Mouse (Mus musculus): ENCODE results near the gene Agbl4.

Agbl4 gene

GRCm38 (mm10) chr4:110397618-110398045 is at the start of gene Agbl4:
TSS of gene Agbl4 (plus strand) at chr4:110397661.
- peak; percentile 68 for DNase-seq

GRCm38 (mm10) chr4:110350856-110351177 is 46.6 kb upstream of the Agbl4 start:
- DNase-seq = no peak

- peak; percentile 57 for DNase-seq
These were observed 46.1 kb upstream of the Agbl4 start, which contains the start of gene Elavl4 for GRCm38 (mm10) chr4:110351178-110352000. TSS of gene Elavl4 (minus strand) at chr4:110351909.

DNA sequence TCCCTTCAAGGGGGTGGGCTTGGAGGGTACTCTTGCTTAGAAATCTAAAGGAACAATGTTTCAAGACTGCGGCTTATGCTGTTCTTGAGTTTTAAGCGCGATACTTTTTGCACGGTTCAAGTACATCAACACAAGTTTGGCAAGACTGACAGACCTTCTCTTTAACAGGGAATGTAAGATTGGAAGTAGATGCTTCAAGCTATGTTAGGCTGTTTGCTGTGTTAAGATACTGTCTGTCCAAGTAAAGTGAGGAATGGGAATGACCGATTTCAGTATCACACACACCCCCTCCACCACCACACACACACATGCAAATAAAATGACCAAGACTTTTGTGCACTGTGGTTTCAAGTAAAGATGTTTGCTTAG is 45.5 kb upstream of the Agbl4 start:
- DNase-seq = no peak

DNA sequence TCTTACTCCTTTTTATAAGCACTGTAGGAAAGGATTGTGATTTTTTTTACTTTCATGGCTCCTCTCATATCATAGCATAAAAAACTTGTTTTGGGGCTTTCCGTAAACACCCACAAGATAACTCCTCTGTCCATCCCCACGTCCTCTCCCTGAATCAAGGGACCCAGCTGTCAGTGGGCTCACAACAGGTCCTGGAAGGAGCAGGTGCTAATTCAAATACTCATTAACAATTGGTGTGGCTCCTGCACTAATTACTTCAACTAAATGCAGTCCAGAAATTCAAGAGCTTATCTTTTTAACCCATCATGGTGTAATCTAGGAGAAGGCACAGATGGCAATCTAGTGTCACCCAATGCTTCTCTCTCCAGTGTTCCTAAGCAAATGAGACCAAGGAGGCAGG is 36.9 kb upstream of the Agbl4 start:
- DNase-seq = no peak

- DNase-seq = no peak
These were observed 1.2 kb upstream of the Agbl4 start for GRCm38 (mm10) chr4:110396221-110396620.

- DNase-seq = no peak
These were observed 22.8 kb downstream of the Agbl4 start for GRCm38 (mm10) chr4:110420306-110420705.

- DNase-seq = no peak
These were observed 30.2 kb downstream of the Agbl4 start for GRCm38 (mm10) chr4:110427653-110428052.

- DNase-seq = peak; percentile 2
These were observed 96.9 kb downstream of the Agbl4 start for GRCm38 (mm10) chr4:110494371-110494770.

- no peak for DNase-seq
These were observed 132.3 kb downstream of the Agbl4 start for GRCm38 (mm10) chr4:110529804-110530203.

DNA sequence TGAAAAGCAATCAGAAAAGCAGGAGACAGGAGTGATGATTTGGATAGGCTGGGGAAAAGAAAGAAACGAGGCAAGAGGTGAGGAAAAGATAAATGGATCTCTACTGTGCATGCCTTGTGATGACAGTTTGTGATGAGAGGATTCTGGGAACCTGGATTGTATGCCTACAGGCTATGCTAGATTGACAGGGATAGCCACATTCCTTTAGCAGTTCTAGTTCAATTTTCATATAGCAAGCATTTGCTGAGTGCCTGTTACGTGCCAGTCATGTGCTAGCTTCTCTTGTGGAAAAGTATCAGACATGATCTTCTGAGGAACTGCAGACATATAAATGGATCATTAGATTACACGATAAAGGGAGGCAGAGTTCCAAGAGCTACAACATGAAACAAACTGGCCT is 151.8 kb downstream of the Agbl4 start:
- no peak for DNase-seq

GRCm38 (mm10) chr4:110597726-110598283 is 200.3 kb downstream of the Agbl4 start:
- no peak for DNase-seq

DNA sequence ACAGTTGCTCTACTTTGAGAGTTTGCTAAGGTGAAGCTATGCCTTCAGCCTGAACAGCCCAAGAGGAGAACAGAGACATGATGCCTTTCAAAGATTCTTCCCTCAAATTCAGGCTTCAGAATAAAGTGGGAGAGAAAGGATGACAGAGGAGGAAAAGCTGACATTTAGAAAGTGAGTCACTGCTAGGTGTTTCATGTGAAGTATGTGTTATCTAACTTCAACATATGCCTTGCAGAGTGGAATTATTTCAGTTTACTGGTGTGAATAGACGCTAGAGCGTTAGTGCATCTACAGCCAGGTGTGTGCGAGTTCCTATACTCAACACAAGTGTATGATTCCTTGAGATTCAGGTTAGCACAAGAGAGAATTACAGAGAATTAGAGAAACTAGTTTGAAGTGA is 244.0 kb downstream of the Agbl4 start:
- no peak for DNase-seq

GRCm38 (mm10) chr4:110662940-110663339 is 265.5 kb downstream of the Agbl4 start:
- no peak for DNase-seq

DNA sequence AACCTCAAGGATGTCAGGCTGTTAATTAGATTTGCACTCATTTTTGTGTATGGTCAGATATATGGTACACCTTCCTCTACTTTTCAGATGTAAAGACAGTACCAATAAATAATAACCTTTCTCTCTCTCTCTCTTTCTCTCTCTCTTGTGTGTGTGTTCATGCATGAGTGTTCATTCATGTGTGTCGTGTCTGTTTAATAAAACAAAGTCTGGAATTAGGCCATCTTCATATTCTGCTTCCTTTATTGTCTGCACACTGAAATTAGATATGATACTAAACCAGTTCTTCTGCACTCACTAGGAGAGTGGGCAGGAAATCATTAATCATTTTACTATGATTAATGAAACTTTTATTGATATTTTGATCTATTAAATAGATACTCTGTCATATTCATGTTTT is 276.7 kb downstream of the Agbl4 start:
- DNase-seq = no peak

GRCm38 (mm10) chr4:110735141-110735540 is 337.7 kb downstream of the Agbl4 start:
- no peak for DNase-seq

- no peak for DNase-seq
These were observed 360.5 kb downstream of the Agbl4 start for GRCm38 (mm10) chr4:110757941-110758340.

DNA sequence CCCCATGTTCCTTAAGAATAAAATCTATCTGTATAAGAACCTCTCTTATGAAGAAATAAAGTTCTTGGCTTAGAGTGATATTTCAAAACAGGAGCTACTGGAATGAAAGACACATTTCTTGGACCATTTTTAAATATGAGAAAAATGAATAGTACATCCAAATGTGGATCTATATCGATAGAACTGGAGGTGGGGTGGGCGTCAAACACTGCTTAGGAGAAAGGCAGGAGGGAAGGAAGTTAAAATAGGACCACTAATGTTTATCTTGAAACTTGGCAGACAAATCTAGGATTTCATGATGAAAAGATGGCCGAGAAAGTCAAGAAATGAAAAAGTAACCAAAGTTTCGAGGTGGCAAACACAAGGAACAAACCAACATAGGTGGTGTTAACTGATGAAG is 391.1 kb downstream of the Agbl4 start:
- DNase-seq = no peak

GRCm38 (mm10) chr4:110799902-110800301 is 402.4 kb downstream of the Agbl4 start:
- no peak for DNase-seq

DNA sequence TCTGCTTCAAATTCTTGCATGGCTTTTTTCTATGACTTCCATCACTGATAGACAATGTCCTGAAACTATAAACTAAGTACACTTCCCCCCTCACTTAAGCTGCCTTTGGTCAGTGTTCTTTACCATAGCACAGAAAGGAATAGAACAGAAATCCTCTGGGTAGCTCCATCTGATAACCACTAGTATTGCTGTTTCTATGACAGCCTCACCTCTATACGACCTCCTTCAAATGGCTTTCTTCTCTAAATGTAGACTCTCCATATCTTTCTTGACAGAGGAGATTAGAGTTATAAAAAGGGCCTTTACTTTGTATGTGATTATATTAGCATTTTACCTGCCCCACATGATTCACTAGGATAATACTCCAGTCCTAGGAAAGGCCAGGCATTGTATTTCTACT is 413.5 kb downstream of the Agbl4 start:
- DNase-seq = no peak

GRCm38 (mm10) chr4:110832776-110833175 is 435.3 kb downstream of the Agbl4 start:
- DNase-seq = no peak

GRCm38 (mm10) chr4:110879719-110880443 is 482.4 kb downstream of the Agbl4 start:
- DNase-seq = no peak

- no peak for DNase-seq
These were observed 518.6 kb downstream of the Agbl4 start for GRCm38 (mm10) chr4:110916061-110916460.

DNA sequence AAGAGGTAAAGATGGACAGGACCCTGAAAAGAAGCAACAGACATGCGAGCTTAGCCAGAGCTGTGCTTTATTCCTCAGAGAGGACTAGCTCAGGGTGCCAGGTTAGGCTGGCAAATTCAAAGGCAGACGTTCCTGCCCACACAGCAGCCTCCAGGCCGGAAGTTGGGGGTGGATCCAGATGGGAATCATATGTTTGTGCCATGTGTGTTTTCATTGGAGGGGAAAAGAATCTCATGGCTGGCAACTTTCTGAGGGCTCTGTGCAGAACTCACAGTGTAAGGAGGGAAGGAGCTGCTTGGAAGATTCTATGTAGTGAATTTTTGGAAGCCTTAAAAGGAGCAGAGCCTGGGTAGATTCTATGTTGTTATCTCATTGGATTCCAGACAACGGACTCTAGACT is 519.1 kb downstream of the Agbl4 start:
- DNase-seq = no peak

Measured in liver (tissue).